Mouse (Mus musculus) macrophage (primary cell): ENCODE results near the gene Zbtb21. TPM values are rescaled to one million over a fixed set of nuclear protein-coding genes. Genes with fewer than 3 reads are reported as not detected.

Experiments
- polyA plus RNA-seq: library from polyadenylated mRNA; stranded (reverse); fragments of 250-400 nt; gene quantifications from 3 replicates; pipeline ENCODE4 v1.2.4, GENCODE M21; 2018; ENCODE audit warnings: inconsistent platforms

The Zbtb21 gene
- polyA plus RNA-seq, 1 experiment from 2014 or later: 27.0 TPM

Other genes starting within 250 kb of the Zbtb21 start
- gene Ripk4, start 198.8 kb downstream of the Zbtb21 start, polyA plus RNA-seq: not detected in 3 replicates
- gene Prdm15, start 110.8 kb downstream of the Zbtb21 start, polyA plus RNA-seq: 2.1 to 4.8 TPM (median 3.2 TPM) in 3 replicates
- 8.6 to 22.8 TPM (median 15.3 TPM) in 3 replicates for gene C2cd2, start within 50 bp of the Zbtb21 start, polyA plus RNA-seq
- gene B230307C23Rik, start 34.7 kb upstream of the Zbtb21 start, polyA plus RNA-seq: 30.1 to 43.1 TPM (median 36.6 TPM) in 3 replicates
- 1.6 to 6.3 TPM (median 2.9 TPM) in 3 replicates for gene A630089N07Rik, start 119.8 kb upstream of the Zbtb21 start, polyA plus RNA-seq